Mouse (Mus musculus): ENCODE measurements around the gene Bmi1.

DNA sequence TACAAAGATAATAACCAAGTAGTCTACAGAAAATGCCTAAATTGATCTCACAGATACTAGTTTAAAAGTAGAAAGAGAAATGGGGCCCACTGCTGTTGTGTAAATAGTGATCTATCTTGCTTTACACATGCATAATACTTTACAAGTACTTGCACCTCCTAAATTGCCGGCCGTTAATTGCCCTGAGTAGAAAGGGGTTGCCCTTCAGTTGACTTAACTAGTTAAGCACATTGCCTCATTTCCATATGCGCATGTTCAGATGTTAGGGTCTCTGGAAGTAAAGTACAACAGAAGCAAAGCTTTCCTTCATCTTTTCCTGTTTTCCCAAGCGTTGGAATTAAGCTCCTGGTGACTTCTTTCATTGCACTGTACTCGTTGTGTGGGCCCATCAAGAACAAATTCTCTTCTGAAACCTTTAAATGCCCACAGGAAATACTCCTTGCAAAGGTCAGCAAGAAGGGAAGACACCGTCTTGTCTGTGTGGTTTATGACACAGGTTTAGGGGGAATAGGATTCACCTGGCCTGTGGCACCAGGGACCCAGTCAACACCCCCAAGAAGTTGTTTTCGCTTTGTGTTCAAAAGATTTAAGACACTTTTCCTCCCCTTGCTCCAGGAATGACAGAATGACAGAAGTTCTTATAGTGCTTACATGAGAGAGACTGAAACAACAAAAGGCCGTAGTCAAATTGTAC, 10.2 kb downstream of the Bmi1 start:
- TF ChIP-seq CTCF (IDR thresholded peaks at IDR 0.05; ENCODE audit: extremely low read depth, insufficient read depth, low read length) (no peak), POLR2A (IDR thresholded peaks at IDR 0.05; ENCODE audit: extremely low read depth, insufficient read depth, low read length) (no peak)

Data from cortical plate, adult 2 months (tissue).